Mouse (Mus musculus): ENCODE results near the gene Hs6st3. TPM values are rescaled to one million over a fixed set of nuclear protein-coding genes. Genes with fewer than 3 reads are reported as not detected.

Hs6st3 gene
- polyA plus RNA-seq (2012; rRNA removed) = 0.24 TPM in 1 of 2 replicates, not detected in the other

GRCm38 (mm10) chr14:119137906-119138785 is at the start of gene Hs6st3:
Gene Hs6st3, plus strand, starts transcription at chr14:119138341.

GRCm38 (mm10) chr14:119098851-119099569 is 39.1 kb upstream of the Hs6st3 start, which contains the start of gene Uggt2:
Gene Uggt2, minus strand, starts transcription at chr14:119099430.

Other genes starting within 250 kb of the Hs6st3 start
- gene Dzip1, start 212.9 kb upstream of the Hs6st3 start, polyA plus RNA-seq (2012; rRNA removed) = 26.2 and 28.0 TPM in 2 replicates
- gene Dnajc3, start 200.4 kb upstream of the Hs6st3 start, polyA plus RNA-seq (2012; rRNA removed) = 16.0 and 24.5 TPM in 2 replicates
- gene Uggt2, start 38.9 kb upstream of the Hs6st3 start, polyA plus RNA-seq (2012; rRNA removed) = 4.3 and 9.9 TPM in 2 replicates